15 mouse cellular contexts compared by ENCODE assay signal in the genomic region with DNA sequence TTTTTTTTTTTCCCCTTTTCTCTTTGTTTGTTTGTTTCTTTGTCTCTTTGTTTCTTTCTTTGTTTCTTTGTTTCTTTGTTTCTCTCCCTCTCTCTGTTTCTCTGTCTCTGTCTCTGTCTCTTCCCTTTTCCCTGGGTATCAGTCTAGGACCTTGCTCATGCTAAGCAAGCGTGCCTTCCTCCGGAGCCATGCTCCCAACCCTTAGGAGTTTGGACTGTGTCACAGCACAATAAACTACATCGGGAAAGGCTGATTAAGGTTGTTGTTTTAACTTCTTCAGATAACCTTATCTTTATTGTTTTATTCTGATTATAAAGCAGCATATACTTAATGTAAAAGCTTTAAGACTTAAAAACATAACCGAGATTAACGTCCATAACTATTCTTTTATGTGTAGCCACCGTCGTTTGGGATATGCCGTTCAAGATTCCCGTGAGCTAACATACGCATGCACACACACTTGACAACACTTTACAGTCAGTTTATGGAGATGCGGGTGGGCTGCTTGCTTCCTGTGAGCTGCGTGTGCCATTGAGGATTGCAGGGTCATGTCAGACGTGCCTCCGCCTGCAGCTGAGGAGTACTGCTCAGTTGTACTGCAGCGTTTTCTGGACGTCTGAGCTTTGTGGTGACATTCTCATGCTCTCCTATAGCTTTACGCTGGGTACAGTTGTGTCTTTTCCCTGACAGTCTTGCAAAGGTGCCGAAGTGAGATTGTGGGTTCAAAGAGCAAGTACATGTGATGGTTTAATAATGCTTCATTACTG.
"Had no signal": no experiment of that assay in that cellular context is flagged by ENCODE, and none has a peak within 500 bp of the region (broad histone marks: within the 10 kb centered on the region; RNA-seq: fewer than 3 reads in every experiment).

No protein-coding gene starts in this region.

- H3K4me2 ChIP-seq: limb, embryonic 15.5 days; liver, embryonic 12.5 days; lung, embryonic 15.5 days; neural tube, embryonic 15.5 days had no signal

- DNase-seq: kidney, adult 8-10 months; kidney, postnatal 36 days; layer of hippocampus, adult 9-11 months; layer of hippocampus, postnatal 36 days; lung, postnatal 14 days; right cerebral cortex, adult 18-20 months; right cerebral cortex, postnatal 25 days; thymus, postnatal 4 days had no signal

- ATAC-seq: liver, embryonic 12.5 days; midbrain, embryonic 16.5 days had no signal

- H3K9ac ChIP-seq: limb, embryonic 15.5 days; liver, embryonic 12.5 days; lung, embryonic 15.5 days; neural tube, embryonic 15.5 days had no signal

- H3K27ac ChIP-seq: limb, embryonic 15.5 days; liver, embryonic 12.5 days; midbrain, embryonic 10.5 days; neural tube, embryonic 15.5 days; stomach, postnatal 0 days had no signal

- H3K27me3 ChIP-seq: limb, embryonic 15.5 days; liver, embryonic 12.5 days; lung, embryonic 15.5 days; neural tube, embryonic 15.5 days had no signal

- H3K9me3 ChIP-seq: limb, embryonic 15.5 days; liver, embryonic 12.5 days; lung, embryonic 15.5 days; midbrain, embryonic 10.5 days; neural tube, embryonic 15.5 days had no signal

- H3K36me3 ChIP-seq: limb, embryonic 15.5 days; liver, embryonic 12.5 days; lung, embryonic 15.5 days; midbrain, embryonic 10.5 days; neural tube, embryonic 15.5 days had no signal

- H3K4me3 ChIP-seq: limb, embryonic 15.5 days; liver, embryonic 12.5 days; lung, embryonic 15.5 days; midbrain, embryonic 10.5 days; neural tube, embryonic 15.5 days had no signal
